Mouse (Mus musculus): ENCODE data around the gene Cyp2d11.
"Not testable (repeated sequence)": the region's sequence is repeated elsewhere in the genome, so short reads cannot be mapped to it uniquely, and the experiment has no call there.

Gene Cyp2d11

GRCm38 (mm10) chr15:82379871-82380713, 13.7 kb downstream of the Cyp2d11 start, which contains the start of gene Cyp2d22:
TSS of gene Cyp2d22 (minus strand) at chr15:82380260.
- peak; percentile 41 for DNase-seq (ENCODE audit: low spot score)

- DNase-seq (ENCODE audit: low spot score) = no peak
Measured at GRCm38 (mm10) chr15:82379511-82379870, 14.3 kb downstream of the Cyp2d11 start.

DNA sequence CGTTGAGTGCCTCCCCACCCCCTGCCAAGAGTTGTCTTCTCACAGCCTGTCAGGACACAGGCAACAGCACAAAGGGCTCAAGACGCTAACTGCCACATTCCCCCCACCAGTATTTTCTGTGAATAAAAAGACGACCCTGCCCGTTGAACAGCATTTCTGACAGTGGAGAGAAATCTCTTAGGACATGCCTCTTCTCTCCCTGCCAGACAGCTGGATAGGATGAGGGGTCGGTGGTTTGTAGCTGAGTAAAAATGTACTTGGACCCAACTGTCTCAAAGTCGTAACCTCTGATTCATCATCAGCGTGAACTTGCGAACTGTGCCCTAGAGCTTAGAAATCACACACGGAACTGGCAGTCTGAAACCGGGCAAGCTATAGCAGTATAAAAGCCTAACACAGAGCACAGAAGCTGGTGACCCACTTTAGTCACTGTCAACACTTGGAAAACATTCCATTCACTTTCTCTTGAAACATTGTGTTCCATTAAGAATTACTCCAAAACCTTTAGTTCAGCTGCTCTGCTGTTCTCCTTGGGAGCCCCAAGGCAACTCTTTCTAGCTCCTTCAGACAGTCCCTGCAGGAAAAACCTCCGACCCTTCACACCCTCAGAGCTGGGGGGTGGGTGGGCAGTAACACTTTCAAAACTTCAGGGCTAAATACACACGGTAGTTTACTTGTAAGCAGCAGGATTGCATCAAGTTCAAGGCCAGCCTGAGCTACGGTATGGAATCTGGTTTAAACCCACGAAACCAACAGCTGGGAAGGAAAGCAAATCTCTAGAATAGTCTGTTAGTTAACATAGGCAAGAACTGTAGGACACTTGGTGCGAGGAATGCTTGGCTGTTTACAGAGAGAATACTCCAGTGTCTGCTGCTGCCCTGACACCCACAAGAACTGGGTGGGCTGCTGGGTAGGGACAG, 15.3 kb downstream of the Cyp2d11 start:
- DNase-seq (ENCODE audit: low spot score) = no peak

DNA sequence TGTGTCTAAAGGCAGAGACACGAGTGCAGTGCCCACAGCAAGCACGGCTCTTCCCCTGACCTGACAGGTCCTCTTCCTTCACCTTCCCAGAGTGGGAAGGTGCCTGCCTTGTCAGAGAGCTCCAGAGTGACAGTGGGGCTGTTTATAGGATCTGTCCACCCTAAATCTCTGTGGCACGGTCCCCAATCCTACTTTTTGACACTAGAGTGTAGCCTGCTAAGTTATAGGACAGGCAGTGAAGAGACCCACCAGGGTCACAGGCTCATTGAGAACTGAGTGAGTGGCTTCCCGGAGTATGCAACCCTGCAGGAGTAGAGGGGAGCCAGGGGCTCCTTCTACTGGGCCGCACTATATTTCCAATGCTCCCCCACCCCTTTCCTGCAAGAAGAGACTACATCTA, 16.1 kb downstream of the Cyp2d11 start:
- no peak for DNase-seq (ENCODE audit: low spot score)

- DNase-seq (ENCODE audit: low spot score) = no peak
Measured at GRCm38 (mm10) chr15:82376393-82377138, 17.3 kb downstream of the Cyp2d11 start.

- no peak for DNase-seq (ENCODE audit: low spot score)
Measured at GRCm38 (mm10) chr15:82375855-82376254, 18.0 kb downstream of the Cyp2d11 start.

- DNase-seq (ENCODE audit: low spot score) = no peak
Measured at GRCm38 (mm10) chr15:82374437-82374836, 19.4 kb downstream of the Cyp2d11 start.

DNA sequence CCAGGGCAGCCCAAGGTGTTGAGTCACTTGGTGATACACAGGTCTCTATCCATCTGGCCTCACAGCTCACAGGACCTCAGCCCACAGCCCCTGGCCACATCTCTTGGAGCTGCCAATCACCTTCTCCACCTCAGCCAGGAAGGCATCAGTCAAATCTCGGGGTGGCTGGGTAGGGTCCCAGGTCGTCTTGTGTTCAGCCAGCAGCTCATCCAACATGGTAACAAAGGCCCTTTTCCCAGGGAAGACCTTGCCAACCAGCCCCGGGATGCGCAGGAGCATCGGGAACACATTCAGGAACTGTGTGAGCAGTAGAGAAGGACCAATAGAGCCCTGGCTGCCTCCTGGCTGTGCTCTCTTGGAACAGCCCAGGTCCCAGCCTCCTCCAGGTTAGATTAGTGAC, 20.8 kb downstream of the Cyp2d11 start:
- DNase-seq (ENCODE audit: low spot score) = no peak

- no peak for DNase-seq (ENCODE audit: low spot score)
Measured at GRCm38 (mm10) chr15:82372446-82372845, 21.4 kb downstream of the Cyp2d11 start.

DNA sequence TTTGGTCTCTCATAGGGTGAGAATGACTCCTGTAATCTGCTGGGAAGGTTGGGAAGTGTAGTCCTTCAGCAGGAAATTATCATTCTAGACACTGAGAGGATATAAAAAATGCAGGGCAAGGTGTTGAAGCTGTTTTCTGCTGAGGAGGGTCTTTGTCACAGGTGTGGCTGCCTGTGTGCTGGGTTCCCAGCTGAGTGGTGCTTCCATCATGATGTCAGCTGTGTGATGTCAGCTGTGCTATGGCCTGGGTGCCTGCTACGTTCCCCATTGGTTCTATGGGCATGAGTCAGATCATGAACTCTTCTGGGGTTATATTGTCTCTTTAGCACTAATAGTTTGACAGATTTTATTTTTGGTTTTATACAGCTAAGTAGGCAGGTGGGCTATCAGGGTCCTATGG, 25.0 kb downstream of the Cyp2d11 start:
- no peak for DNase-seq (ENCODE audit: low spot score)

- DNase-seq (ENCODE audit: low spot score) = no peak
Measured at GRCm38 (mm10) chr15:82368146-82368545, 25.7 kb downstream of the Cyp2d11 start.

DNA sequence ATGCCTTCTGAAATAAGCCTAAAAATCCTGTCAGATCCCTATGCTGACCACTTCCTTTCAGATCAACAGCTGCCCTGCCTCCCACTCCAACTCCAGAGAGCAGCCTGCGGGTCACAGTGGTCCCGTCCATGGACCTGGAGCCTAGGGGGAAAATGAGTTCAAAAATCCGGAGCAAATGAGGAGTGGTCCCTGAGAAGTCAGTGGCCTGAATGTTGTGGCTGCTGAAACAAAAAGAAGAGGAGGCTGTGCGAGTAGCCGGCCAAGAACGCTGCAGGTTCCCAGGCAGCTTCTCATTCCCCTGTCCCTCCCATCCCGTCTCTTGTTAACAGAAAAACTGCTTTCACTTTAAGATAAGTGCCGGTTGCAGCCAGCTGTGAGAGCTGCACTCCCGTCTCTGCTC, 29.3 kb downstream of the Cyp2d11 start:
- not testable (repeated sequence) for DNase-seq (ENCODE audit: low spot score)

GRCm38 (mm10) chr15:82363801-82364200, 30.0 kb downstream of the Cyp2d11 start:
- peak; percentile 55 for DNase-seq (ENCODE audit: low spot score)

- no peak for DNase-seq (ENCODE audit: low spot score)
Measured at GRCm38 (mm10) chr15:82362234-82362633, 31.6 kb downstream of the Cyp2d11 start.

DNA sequence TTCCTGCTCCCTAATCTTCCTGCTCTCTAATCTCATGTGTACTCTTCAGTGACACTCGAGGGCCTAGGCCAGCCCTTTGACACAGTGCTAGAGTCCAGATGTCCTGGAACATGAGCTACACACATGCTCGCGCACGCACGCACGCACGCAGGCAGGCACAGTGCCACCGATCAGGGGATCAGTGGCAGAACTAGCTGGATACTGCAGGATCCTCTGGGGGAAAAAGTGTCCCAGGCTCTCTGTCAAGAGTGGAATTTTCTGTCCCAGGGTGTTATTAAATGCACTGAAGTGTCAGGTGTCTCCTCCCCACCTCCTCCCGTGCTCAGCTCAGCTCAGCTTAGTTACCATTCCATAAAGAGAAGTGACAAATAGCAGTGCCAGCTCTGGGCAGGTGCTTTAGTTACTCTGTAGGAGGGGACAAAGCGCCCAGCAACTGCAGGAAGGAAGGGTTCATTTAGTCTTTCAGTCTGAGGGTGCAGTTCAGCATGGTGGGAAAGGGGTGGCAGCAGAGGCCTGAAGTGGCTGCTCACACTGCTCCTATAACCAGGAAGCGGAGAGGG, 32.3 kb downstream of the Cyp2d11 start:
- no peak for DNase-seq (ENCODE audit: low spot score)

DNA sequence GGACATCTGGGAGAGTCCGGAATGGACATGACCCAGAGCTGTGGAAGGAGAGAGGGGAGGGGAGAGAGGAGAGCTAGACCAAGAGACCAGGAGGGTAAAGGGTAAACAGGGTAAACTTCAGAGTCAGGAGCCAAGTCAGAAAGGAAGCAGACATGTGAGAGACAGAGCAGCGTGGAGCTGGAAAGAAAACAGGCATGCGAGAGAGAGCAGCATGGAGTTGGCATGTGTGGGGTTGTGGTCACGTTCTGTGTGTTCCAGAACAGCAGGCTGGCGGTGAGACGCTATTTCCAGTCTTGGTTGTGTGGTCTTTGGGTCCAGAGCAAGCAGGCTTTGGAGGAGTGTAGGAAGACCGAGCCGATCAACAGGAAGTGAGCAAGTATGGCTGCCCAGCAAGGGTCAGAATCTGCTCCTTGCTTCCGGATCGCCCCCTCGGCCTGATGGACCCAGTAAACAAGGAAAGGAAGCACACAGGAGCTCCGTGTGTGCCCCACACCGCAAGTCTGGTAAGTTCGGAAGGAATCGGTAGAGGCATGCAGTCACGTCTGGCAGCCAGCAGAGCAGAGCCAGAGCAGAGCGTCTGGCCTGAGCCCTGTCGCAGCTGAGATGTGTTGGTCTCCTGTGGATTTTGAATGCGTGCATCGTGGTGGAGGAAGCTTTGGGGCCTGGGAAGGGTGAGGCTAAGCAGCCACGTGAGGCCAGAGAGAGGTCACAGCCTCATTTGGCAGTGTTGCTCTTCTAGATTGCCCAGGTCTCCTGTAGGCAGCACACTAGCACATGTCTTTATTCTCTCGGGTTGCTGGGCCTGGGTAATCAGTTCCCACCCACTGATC, 35.2 kb downstream of the Cyp2d11 start:
- no peak for DNase-seq (ENCODE audit: low spot score)

DNA sequence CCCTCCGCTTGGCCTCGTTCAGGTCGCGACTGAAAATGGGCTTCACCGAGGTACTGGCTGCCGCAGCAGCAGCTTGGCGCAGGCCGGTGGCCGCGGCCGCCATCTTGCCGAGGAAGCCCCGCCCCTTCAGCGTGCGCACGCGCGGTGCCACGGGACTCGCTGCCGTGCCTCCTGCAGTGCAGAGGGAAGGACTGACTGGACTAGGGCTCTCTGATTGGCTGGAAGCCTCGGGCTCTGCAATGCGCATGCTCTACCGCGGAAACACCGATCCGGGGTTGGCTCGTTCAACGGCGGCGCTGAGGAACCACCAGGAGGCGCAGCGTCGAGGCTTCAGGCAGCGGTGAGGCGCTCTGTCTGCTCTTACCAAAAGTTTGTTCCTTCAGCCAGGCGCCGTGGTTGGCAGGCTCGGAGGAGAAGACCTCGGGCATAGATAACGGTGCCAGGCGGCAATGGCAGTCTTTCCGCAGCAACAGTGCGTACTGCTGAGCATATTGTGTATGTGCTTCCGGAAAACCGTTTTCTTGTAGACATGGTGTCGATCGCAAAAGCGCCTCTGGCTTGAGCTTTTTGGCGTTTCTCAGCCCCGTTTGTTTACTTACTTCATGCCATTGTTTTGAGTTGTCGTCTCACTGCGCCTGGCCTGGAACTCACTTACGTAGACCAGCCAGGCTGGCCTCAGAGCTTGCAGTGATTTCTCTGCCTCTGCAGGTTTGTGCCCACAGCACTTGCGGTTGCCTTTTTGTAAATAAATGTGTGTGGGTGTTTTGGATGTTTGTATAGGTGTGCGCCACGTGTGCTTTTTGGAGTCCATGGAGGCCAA, 39.5 kb downstream of the Cyp2d11 start, which contains the start of gene Ndufa6:
Ndufa6 (minus strand) TSS at position 197 of the 820 bp plus-strand sequence.
- peak; percentile 98 for DNase-seq (ENCODE audit: low spot score)

GRCm38 (mm10) chr15:82353745-82354113, 40.1 kb downstream of the Cyp2d11 start:
- no peak for DNase-seq (ENCODE audit: low spot score)

- no peak for DNase-seq (ENCODE audit: low spot score)
Measured at GRCm38 (mm10) chr15:82353078-82353744, 40.6 kb downstream of the Cyp2d11 start.
